Mouse (Mus musculus) hematopoietic stem cell, adult 5-6 weeks (primary cell): ENCODE results near the gene Ism2. TPM values are rescaled to one million over a fixed set of nuclear protein-coding genes. Genes with fewer than 3 reads are reported as not detected.
A peak's percentile ranks its signal among the peaks of the same experiment; 100 is the strongest.
"Not testable (repeated sequence)": the region's sequence is repeated elsewhere in the genome, so short reads cannot be mapped to it uniquely, and the experiment has no call there.

Experiments
- ATAC-seq, 2 experiments: fragments of 125-278 bp in 1 of 2; replicated peaks in 1 of 2; 2 replicates each; pipeline ENCODE4 v1.8.0; 2016 to 2017; ENCODE audit warnings: inconsistent platforms in 2 of 2, mild to moderate bottlenecking in 2 of 2, moderate number of reproducible peaks in 2 of 2, low read depth in 1 of 2, moderate TSS enrichment in 1 of 2; ENCODE audit not compliant: low FRiP score in 2 of 2, poor library complexity in 2 of 2, severe bottlenecking in 2 of 2, insufficient read depth in 1 of 2, low TSS enrichment in 1 of 2
- total RNA-seq: library from RNA; stranded (forward); fragments of 172-1452, 232-1000 nt; gene quantifications from 2 replicates; pipeline ENCODE4 v1.2.3, GENCODE M21; 2017

Ism2 gene
- 1.2 TPM in 1 of 2 replicates, not detected in the other for total RNA-seq

GRCm38 (mm10) chr12:87299657-87300440 is at the start of gene Ism2:
Gene Ism2 (minus strand): TSS chr12:87299705.
- peak; percentile 25 to 57; a peak in 2 of 4 replicates for ATAC-seq

GRCm38 (mm10) chr12:87348029-87348428 is 48.5 kb upstream of the Ism2 start:
- no peak; a peak in 1 of 4 replicates for ATAC-seq

DNA sequence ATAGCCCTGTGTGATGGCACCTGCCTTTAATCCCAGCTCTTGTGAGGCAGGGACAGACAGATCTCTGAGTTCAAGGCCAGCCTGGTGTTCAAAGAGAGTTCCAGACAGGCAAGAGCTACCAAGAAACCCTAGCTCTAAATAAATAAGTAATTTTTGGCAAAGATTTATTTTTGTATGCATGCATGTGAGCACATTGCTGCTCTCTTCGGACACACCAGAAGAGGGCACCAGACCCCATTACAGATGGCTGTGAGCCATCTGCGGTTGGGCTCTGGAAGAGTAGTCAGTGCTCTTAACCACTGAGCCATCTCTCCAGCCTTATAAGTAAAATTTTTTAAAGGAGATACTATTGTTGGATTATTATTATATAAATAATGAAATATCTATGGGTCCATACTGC is 48.0 kb upstream of the Ism2 start:
- no peak for ATAC-seq

DNA sequence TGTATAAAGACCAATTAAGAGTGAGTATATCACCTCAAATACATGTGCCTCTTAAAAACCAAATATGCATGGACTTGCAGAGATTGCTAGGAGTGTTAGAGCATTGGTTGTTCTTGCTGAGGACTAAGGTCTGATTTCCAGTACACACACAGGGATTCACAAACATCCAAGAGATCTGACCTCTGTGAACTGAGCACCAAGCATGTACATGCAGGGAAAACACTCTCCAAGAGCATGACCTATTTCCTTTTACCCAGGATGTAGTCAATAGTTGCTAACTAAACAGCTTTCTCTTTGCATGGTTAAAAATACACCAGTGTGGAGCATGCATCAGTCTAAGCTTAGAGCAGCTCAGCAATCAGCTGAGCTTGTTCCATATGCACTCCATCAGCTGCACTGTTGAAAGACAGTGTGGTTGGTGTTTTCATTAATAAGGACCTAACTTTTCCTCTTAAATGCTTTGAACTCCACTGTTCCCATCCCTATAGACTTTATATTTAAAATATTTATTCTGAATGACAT is 43.6 kb upstream of the Ism2 start:
- ATAC-seq = no peak

DNA sequence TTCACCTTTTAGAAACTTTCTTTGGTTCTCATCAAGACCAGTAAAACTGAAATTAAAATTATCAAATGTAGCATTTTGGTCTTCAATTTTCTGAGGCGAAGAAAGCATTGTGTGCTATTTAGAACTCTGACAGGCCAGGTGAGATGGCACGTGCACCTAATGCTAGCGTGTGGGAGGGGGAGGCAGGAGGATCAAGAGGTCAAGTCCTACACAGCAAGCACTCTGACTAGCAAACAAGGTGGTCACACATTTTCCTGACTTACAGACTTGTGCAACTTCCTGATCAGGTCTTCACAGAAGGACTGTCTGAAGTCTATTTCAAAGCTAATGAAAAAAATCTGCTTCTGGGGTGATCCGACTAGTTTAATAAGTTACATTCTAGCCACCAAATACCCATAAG is 38.6 kb upstream of the Ism2 start:
- no peak for ATAC-seq

DNA sequence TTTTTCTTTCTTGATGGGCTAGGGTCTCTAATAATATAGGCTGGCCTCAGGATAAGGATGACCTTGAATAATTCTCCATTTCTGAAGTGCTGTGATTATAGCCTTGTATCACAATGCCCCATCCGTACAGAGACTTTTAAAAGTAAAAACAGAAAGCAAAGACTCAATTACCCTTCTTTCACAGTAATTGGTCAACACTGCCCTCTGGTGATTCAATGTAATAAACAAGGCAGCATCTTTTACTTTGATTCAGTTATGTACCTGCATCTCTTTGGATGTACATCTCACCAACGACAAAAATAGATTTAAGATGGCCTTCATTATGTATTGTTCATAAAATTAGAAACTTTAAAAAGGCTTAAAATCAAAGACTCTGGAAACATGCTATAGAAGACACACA is 35.4 kb upstream of the Ism2 start:
- peak in 1 of 2 experiments; percentile 34; a peak in 1 of 4 replicates for ATAC-seq

DNA sequence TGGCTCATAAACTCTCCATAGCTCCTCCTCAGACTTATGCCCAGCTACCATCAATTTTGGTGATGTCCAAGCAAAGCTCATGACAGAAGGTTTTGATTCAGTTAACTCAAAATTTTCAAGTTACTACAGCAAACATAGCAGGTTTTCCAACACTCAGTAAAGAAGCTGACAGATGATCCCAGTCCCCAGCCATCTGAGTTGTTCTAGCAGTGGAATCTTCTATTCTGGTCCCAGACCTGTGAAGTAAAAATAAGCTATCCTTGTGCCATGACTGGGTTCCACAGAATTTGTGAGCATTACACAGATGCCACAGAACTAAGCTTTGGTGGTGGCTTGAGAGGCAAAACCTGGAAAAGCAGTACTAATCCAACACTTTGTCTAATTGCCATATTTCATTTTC is 34.3 kb upstream of the Ism2 start:
- ATAC-seq = no peak

DNA sequence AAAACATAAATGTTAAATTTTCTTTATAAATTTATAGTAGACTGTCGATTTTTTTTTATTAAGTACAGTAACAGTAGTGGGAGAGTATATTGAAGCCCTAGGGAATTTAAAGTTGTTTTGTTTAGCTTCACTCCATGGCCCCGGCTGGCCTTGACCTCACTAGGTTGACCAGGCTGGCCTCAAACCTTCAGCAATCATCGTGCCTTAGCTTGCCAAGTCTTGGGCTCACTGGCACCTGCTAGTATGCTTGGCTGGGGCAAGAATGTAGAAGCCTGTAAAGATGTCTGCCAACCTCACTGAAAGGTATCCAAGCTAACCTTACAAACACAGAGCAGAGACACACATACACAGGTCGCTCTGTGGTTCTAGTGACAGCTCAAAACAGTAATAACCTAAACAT is 33.0 kb upstream of the Ism2 start:
- ATAC-seq = no peak

DNA sequence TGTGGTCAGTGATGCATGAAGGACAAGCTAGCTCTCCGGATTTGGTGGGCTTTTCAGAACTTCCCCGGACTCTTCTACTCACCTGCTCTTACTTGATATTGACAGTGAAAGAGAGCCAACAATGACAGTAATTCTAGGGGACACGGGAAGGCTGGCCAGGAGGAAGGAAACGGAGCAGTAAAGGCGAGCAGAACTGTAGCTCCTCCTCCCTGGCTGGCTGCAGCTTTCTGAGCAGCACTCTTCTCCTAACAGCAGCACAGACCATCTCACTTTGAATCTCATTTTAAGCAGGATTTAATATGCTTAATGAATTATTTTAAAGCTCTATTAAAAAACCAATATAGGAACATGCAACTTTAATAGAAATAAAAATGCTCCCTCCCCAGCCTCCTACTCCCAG is 32.4 kb upstream of the Ism2 start:
- no peak for ATAC-seq

- no peak for ATAC-seq
Measured at GRCm38 (mm10) chr12:87331053-87331456, 31.6 kb upstream of the Ism2 start.

DNA sequence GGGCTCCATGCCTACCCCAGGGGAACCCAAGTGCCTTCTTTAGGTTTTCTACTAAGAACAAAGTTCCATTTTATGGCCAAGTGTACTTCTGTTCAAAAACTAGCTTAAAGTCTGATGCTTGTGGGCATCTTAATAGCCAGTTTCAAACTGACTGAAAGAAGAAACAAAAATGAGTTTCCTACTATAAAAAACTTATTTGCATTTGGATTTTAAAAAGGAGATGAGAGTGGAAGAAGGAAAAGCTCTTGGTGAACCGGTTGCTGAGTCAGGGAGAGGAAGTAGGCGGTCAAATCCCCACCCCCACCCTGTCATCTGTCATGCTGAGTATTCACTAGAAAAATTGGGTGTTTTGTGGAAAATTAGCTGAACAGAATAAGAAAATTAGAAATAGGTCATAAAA is 30.7 kb upstream of the Ism2 start:
- no peak for ATAC-seq

- ATAC-seq = peak in 1 of 2 experiments; percentile 28; a peak in 1 of 4 replicates
Measured at GRCm38 (mm10) chr12:87328025-87328424, 28.5 kb upstream of the Ism2 start.

- 0 out of 4 replicates have a peak, but pooled peaks of 1 of the 2 experiments have one; percentile 8 for ATAC-seq
Measured at GRCm38 (mm10) chr12:87327610-87328009, 28.1 kb upstream of the Ism2 start.

DNA sequence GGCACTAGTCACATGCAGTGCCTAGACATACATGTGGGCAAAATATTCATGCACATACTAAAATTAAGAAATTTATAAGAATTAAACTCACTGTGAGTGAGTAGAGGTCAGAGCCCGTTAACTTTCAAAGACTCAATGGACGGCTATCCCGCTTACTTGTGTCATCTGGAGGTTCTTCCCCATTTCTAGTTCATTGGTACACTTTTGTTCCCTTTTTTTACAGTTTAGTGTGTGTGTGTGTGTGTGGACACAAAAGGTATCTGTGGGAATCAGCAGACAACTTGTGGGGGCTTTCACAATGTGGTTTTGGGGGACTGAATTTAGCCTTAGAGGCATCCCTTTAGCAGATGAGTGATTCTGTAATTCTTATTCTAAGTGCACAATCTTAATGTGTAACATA is 25.9 kb upstream of the Ism2 start:
- peak in 1 of 2 experiments; percentile 36; a peak in 1 of 4 replicates for ATAC-seq

DNA sequence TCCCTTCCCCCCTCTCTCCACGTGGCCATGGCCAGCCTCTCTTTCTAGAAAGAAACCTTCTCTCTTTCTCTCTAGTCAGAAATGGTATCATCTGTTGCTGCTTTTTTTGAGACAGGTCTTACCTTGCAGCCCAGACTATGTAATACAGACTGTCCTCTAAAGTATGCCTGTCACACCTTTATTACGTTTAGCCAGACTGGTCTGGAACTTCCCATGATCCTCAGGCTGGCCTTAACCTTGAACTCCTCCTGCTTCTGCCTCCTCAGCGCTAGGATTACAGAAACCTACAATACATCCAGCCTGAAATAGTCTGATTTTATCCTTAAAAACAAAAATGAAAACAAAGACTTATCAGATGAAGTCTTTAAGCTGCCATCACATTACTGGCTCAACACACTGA is 19.7 kb upstream of the Ism2 start:
- ATAC-seq = no peak

DNA sequence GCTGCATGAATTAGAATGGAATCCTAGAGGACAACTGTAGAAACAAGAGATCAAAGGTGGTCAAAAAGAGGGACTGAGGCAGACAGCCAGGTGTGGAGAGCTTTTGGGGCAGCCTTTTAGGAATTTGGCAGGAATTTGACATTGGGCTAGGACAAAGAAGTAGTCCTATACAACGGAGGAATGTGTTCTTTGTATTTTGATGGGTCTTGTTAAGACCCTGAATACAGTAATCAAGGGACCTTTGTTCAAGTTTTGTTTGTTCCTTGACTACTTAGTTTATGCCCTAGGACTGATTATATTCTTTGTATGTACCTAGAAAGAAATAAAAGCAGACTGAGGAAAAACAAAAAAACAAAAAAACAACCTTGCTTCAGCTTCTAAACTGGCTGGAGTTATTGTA is 18.4 kb upstream of the Ism2 start:
- no peak for ATAC-seq

- no peak for ATAC-seq
Measured at GRCm38 (mm10) chr12:87313098-87313497, 13.6 kb upstream of the Ism2 start.

DNA sequence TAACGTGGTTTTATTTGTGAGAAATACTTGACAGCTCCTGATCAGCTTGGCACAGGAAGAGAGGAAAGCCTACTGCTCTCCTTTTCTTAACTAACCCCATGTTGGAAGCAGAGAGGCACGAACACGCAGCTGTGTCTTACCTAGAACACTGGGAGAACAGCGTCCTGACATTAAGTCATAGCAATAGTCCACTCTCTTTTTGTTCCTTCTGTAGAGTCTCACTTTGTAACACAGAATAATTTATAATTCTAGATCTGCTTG is 7.0 kb upstream of the Ism2 start:
- not testable (repeated sequence) for ATAC-seq
